Mouse (Mus musculus): ENCODE measurements around the gene Copz1.
"Not testable (repeated sequence)": the region's sequence is repeated elsewhere in the genome, so short reads cannot be mapped to it uniquely, and the experiment has no call there.

The Copz1 gene

DNA sequence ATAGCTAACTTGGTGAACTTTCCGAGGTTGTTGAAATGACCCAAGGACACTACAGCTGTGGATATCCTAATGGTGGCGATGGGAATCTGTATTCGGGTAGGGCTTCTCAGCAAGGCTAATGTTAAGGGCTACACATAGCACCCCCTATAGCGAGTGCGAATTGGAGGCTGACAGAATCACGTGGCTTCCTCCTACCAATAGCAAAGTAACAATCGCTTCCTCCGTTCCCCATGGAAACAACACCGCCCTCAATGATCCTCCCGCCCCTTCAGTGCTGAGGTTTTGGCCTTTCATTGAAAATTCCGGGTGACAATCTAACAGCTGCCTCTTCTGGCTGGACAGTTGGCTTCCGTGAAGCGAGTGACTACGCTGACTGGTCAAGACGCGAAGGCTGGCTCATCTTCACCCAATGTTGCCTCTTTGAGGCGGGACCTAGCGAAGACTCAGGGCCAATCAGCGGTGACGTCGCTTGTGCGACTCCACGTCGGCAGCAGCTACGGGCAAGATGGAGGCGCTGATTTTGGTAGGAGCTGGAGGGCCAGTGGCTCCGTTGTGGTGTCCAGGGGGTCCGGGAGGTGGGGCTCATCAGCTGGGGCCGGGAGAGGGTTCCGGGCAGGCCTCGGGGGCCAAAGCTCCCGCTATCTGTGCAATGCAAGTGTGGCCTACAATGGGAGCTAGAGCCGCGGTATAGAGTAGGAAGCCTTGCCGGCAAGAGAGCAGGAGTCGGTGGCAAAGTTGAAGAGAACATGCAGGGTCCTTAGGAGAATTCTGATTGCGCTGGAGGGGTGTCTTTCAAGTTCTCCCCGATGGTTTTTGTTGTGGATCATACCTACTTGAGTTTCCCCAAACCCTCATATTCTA, at the start of gene Copz1:
Copz1 (plus strand) TSS at position 296 of the 861 bp plus-strand sequence.
- peak; percentile 95 for DNase-seq

DNA sequence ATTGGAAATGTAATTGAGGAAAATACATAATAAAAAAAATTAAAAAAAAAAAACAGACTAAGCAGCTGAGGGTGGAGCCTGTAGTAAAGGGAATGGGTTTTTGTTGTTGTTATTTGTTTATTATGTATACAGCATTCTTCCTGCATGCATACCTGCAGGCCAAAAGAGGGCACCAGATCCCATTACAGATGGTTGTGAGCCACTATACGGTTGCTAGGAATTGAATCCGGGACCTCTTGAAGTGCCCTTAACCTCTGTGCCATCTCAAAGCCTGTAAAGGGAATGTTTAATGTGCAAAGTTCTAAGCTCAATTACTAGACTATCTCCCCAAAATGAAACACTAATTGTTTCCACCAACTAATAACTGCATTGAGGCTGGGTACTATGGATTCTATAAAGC, 48.4 kb upstream of the Copz1 start:
- DNase-seq, result no peak

DNA sequence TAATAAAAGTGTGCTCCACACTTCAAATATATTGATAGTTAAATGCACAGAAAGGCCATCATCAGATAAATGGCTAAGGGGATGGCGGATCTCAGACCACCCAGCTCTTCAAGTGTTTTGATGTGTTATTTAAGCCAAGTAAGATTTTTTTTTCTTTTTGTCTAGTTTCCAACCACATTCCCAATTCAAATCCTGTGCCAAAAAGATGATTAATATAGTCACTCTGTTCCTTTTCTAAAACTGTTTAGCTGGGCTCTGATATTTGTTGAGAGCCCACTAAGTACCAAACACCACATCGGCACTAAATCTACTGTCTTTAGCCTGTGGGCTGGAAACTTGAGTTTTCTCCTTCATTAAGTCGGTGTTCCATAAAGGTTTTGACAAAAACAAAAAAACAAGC, 45.5 kb upstream of the Copz1 start:
- no peak for DNase-seq

DNA sequence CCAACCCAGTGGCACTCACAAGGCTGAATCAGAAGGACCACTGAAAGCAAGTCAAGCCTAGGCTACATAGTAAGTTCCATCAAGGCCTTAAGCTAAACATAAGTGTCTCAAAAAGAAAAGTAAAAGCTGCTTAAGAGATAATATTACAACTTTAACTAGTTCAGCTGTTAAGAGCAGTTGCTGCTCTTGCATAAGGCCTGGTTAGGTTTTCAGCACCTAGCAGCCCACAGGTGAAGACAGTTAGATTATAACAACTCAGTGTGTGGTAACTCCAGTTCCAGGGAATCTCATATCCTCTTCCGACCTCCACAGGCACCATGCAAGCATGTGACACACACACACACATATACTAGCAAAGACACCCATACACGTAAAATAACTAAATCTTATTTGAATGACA, 44.9 kb upstream of the Copz1 start:
- DNase-seq, result no peak

DNA sequence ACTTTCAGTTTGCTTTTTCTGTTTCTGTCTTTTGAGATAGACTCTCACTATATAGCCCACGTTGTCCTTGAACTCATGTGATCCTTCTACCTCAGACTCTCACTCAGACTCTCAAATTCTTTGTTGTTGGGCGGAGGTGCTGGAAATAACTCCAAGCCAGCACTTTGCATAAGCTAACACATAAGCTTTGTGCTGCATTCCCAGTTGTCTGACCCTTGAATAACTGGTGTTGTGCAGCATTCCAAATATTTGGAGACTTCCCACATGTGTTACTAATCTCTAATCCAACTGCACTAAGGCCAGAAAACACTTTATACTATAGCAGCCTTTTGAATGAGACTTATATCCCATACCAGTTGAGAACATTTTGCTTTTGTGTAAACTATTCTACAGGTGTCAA, 43.6 kb upstream of the Copz1 start:
- no peak for DNase-seq

DNA sequence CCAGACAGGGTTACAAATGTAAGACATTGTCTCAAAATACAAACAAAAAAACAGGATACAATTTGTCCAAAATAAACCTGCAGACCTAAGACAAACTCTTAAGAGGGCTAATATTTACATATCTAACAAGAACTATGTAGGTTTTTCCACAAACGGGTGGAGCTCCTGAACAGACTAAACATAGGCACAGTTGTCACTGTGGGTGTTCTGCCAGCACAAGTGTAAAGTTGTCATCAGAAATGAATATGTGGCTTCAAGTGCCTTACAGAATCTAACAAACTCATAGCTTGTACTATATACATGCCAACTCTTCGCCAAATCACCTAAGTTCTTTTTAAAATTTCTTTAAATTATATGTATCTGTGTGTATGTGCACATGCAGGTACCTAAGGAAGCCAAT, 39.4 kb upstream of the Copz1 start:
- DNase-seq, result no peak

DNA sequence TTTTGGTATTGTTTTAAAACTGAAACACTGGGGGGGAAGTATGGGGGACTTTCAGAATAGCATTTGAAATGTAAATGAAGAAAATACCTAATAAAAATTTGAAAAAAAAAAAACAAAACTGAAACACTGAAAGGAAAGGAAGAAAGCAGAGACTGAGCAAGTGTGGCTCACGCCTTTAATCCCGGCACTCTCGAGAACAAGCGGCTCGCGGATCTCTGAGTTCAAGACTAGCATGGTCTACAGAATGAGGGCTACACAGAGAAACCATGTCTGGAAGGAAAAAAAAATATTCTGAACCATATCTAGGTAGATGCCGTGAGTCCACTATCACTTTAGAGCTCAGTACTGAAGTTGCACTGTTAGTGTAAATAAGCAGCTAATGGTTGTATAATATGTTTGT, 35.2 kb upstream of the Copz1 start:
- DNase-seq, result no peak

DNA sequence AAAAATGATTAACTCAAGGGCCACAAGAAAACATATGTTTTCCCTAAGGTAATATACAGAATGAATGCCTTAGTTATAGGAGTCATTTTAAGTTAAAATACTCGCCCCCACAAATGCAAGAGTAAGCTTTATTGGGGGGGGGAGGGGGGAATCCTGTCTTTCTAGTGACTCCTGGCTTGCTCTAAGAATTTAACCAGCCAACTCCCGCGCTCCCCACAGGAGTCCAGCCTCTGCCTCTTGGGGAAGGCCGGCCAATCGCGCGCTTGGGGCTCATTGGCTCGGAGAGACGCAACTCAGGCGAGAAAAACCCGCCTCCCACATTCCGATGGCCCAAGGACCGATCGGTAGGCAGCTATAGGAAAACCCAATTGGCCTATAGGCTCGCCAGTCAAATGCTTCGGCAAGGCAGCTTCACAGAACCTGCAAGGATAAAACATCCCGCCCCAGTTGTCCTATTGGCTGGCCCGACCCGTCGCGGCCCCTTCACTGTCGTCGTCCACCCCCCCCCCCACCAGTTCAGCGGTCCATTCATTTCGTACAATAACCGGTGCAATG, 33.3 kb upstream of the Copz1 start:
- DNase-seq, result peak; percentile 92

DNA sequence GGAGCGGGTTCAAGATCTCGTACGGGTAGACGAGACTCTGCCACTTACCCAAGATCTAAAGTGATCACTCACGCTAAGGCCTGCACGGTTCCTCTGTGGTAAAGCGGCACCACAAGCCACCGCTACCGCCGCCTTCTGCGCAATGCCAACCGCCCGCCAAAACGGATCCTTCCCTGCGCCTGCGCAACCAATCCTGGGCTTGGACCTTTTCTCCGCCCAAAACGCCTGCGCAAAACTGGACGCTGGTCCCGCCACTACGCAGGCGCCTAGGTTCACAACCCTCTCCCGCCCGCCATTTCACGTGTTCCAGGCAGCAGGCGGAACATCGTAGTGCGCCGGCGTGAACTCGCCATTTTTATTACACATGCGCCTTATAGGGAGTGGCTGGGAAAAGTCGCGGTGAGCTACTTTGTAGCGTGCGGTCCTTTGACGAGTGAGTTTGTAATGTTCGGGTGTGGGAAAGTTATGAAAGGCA, 32.8 kb upstream of the Copz1 start, which contains the start of gene Cbx5:
Cbx5 (minus strand) TSS at position 132 of the 475 bp plus-strand sequence.
- DNase-seq, result peak; percentile 98

DNA sequence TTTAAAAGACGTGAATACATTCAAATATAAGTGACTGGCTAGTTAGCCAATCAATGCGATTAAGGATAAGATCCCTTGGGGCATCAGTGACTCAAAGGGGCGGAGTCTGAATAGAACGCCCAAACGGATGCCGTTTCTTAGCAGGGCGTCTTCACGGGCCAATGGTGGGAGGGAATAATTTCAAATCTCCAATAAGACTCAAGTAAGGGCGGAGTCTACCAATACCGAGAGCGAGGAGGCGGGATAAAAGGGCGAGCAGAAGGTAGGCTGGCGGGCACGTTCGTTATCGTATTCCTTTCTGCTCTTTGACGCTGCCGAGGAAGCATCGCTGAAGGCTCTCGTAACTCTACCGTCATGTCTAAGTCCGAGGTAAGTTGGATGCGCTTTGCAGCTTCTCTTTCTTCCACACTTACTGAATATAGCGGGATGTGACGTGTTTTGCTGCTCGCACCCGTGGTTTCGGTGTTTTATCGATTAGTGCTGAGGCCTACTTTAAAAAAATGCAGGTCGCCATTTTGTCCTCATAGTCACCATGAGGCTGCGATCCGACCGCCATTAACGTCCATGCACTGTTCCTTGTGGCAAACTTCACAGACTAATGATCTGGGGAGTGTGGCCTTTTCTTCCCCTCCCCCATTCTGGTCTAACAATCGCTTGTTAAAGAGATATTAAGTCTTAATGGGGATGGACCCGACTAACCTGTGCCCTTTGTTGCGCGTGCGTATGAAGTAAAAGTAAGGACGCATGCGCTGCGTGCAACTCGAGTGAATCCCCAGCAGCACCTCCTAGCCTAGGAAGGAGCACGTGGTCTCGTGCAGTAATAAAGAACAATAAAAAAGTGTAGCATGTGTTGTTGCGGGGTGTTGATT, 32.1 kb upstream of the Copz1 start, which contains the start of gene Hnrnpa1:
Hnrnpa1 (plus strand) TSS at position 273 of the 869 bp plus-strand sequence.
- peak; percentile 93 for DNase-seq

DNA sequence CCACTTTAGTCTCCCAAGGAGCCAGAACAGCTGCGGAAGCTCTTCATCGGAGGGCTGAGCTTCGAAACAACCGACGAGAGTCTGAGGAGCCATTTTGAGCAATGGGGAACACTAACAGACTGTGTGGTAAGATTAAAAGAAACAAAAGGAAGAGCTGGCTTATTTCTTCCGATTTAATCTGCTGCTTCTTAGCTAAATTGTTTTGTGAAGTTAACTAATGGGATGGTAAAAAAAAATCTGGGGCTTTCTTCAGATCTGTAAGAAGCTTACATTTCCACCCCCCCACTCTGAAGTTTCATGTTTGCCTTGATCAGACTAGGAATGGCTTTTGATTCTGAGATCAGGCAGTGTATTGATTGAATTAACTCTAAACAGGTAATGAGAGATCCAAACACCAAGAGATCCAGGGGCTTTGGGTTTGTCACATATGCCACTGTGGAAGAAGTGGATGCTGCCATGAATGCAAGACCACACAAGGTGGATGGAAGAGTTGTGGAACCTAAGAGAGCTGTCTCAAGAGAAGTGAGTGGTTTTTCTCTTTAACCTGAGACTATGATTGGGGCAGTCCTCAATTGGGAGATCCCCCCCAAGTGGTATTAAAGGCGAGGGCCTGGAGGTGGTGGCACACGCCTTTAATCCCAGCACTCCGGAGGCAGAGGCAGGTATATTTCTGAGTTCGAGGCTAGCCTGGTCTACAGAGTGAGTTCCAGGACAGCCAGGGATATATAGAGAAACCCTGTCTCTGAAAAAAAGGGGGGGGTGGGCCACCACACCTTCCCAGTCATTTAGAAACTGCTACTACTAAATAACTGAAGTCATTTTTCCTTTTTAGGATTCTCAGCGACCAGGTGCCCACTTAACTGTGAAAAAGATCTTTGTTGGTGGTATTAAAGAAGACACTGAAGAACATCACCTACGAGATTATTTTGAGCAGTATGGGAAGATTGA, 31.2 kb upstream of the Copz1 start:
- DNase-seq, result not testable (repeated sequence)

DNA sequence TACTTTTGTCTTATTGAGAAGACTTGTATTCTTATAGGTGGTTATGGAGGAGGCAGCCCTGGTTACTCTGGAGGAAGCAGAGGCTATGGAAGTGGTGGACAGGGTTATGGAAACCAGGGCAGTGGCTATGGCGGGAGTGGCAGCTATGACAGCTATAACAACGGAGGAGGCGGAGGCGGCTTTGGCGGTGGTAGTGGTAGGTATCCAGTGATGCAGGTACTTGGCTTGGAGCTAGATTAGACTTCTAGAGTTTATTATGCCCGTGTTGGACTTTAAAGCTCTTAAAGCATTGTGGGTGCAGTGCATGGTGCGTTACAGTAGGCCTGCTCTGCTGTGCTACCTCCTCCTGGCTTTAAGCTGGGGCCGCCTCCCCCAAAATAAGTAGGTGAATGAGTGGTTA, 29.6 kb upstream of the Copz1 start:
- no peak for DNase-seq

DNA sequence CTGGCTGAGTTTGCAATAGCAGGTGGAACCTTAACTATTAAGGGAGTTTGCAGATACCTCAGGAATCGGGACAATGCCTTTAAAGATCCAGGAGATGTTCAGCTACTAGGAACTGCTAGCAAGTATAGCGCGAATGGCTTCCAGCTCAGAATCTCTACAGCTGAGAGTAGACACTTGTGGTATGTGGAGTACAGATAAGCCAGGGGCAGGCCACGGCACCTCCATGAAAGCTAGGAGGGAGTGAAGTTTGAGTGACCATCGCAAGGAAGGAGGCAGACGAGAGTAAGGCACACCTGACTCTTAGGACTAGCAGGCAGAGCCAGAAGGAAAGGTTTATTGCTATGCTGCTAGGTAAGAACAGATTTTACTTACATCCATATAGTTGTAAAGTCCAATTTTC, 26.9 kb upstream of the Copz1 start:
- no peak for DNase-seq

DNA sequence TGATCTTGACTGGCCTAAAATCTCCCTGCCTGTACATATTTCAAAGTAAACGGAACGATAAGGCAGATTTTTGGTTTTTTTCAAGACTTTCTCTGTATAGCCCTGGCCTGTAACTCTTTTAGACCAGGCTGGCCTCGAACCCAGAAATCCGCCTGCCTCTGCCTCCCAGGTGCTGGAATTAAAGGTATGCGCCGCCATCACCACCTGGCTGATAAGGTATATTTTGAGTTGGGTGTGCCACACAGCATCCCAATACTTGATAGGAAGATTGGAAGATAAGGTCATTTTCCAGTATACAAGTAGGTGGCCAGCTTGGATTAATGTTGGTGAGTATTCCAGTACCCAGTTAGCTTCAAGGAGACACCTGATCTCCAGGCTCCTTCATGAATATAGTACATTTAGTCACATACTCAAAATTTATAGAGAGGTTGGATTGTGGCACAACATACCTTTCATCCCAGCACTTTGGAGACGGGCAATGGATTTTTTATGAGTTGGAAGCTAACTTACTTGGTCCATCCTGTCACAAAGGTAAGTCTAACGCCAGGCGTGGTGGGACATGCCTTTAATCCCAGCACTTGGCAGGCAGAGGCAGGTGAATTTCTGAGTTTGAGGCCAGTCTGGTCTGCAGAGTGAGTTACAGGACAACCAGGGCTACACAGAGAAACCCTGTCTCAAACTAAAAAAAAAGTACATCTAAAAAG, 25.3 kb upstream of the Copz1 start:
- no peak for DNase-seq

DNA sequence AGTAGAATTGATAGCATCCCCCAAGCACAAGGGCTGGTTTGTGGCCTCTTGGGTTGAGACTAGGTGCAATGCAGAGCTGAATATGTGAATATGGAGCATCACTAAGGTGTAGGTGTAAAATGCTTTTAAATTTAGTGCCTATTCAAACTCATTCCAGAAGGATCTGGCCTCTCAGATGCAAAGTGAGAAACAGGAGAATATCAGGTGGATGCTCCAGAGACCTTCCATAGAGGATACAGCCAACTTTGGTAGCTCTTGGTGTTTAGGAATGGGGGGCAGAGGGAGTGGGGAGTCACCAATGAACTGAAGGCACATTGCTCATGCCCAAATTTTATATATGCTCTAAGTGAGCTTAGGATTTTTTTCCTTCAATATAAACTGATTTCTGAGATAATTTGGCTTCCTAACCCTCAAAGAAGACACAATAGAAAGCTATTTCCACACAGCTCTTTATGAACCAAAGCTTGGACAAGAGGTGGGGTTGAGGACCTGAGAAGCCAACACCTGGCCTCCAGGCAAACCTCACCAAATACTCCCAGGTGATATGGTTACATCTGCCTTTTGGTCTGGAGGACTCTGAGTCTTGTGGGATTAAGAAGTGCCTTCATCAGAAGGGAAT, 24.6 kb upstream of the Copz1 start:
- DNase-seq, result no peak

DNA sequence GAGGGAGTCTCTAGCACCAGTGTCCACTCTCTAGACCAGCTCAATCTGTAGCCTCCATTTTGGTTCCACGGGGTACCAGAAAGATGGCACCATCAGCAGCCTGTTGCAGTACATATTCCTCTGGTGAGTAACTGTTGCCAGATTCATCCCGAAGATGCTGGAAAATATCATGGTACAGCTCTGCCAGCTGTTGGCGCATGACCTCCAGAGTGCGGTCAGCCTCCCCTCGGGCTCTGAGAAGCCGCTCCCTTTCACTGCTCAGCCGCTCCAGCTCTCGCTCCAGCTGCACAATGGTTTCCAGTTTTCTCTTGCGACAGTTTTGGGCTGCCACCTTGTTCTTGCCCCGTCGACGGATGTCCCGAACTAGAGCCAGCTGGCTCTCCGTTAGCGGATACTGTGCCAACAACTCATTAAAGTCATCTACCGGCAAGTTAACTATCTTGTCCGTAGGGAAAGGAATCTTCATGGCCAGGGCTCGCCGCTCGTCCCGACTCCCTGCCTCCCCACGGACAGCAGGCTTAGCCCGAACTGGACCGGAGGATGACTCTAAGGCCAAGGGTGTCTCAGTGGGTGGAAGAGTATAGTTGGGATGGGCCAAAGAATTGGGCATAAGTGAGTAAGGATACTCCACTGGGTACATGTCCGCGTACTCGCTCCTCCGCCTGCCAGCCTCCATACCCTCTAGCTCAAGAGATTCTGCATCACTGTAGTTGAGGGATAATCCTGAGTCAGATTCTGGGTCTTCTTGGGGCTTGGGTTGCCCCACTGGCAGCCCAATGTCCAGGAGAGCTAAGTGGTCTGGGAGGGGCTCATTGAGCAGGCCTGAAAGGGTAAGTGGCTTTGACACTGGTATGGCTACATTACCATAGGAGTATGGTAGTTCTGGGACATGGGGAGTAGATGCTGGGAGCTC, 23.9 kb upstream of the Copz1 start:
- DNase-seq, result no peak

DNA sequence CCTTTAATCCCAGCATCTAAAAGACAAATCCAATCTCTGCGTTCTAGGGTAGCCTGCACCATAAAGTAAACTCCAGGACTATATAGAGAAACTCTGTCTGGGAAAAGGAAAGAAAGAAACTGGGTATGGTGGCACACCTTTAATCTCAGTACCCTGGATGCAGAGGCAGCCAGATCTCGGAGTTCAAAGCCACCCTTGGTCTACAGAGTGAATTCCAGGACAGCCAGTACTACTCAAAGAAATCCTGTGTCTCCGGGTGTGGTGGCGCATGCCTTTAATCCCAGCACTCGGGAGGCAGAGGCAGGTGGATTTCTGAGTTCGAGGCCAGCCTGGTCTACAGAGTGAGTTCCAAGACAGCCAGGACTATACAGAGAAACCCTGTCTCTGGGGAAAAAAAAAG, 23.0 kb upstream of the Copz1 start:
- DNase-seq, result not testable (repeated sequence)

DNA sequence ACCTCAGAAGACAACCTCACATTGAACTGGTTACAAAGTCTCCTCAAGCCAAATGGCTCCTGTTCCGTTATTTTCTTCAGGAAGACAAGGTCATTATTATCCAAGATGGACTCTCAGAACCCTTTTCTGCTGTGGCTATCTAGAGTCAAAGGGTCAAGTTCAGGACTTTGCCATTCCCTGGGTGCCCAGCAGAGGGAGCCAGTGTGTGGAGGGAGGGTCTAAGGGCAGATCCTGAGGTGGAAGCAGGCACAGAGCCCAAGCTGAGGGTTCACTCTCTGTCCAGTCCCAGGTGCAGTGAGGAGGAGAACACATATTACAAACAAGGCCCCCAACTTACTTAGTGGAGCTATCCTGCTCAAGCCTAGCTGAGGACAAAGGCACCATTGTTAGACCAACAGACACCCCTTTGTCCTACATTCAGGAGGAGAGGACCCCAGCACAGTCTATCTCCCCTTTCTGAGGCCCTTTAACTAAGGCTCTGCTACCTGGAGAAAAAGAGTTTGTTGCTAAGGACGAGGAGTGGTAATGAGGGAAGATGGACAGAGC, 22.2 kb upstream of the Copz1 start:
- DNase-seq, result peak; percentile 40

DNA sequence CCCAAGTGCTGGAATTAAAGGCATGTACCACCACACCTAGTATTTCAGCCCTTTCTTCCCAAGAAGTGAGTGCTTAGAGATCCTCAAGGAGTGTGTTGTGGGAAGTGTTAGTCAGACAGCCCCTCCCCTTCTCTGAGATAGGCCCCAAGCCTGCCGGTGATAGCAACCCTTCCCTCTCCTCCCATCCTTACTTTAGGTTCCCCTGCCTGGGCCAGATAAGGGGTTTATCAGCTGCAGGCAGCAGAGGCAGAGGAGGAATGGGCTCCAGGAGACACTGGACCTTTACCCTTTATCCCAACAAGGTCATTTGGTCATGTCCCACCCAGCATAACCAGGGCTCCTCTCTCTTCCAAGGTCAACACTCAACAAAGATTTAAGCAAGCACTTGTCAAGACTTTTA, 20.9 kb upstream of the Copz1 start:
- no peak for DNase-seq

DNA sequence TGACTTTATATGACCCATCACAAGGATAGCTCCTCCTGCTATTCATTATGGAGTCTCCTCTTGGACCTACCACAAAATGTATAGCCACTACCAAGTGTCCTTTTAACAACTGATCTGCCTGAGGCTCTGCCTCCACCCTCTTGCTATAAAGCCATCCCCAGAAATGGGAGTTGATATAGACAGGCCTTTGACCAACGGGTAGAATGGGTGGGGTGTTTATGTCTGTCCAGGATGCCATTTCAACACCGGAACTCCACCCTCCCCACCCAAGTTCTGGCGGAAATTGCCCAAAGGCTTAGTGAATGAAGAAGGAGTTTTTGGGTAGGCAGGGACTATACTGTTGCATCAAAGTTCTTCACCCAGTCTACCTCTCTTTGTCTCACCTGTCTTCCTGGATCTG, 19.9 kb upstream of the Copz1 start:
- no peak for DNase-seq

Data from cerebellum, adult 8-10 months (tissue).